Mouse (Mus musculus) testis, adult 2 months (tissue): Measurements from ENCODE around the gene Immp2l.

Experiments
- CTCF ChIP-seq: fragments of 200-500 bp; IDR thresholded peaks from 2 replicates; pipeline ENCODE4 v1.5.1; 2012; ENCODE audit warnings: low read depth, mild to moderate bottlenecking, inconsistent platforms, low read length, moderate library complexity; ENCODE audit not compliant: control insufficient read depth, insufficient read depth, insufficient replicate concordance
- POLR2A ChIP-seq: fragments of 200-500 bp; IDR thresholded peaks from 2 replicates; pipeline ENCODE4 v1.6.1; 2012; ENCODE audit warnings: low read depth, mild to moderate bottlenecking, inconsistent platforms, low read length, moderate library complexity; ENCODE audit not compliant: control insufficient read depth

DNA sequence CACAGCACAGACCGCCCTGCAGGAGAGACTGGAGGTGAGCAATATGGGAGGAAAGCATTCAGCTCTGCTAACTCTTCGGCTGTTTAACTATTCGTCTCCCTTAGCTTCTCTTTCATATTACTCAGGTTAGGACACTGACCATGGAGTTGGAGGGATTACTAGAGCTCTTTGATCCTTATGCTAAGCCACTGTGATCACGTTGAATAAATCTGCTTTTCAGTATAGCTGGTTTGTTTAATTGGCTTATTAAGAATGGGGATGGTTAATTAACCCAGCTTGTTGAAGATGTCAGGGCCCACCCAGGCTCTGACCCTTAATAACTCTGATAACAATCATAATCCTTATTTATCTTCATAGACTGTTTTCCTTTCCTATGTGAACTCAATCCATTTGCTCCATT, 38.1 kb upstream of the Immp2l start:
- TF ChIP-seq CTCF: no peak
- TF ChIP-seq POLR2A: no peak
